Mouse (Mus musculus) midbrain, embryonic 16.5 days (tissue): Measurements from ENCODE around the gene Olfr1282. TPM values are rescaled to one million over a fixed set of nuclear protein-coding genes. Genes with fewer than 3 reads are reported as not detected.
"Not testable (repeated sequence)": the region's sequence is repeated elsewhere in the genome, so short reads cannot be mapped to it uniquely, and the experiment has no call there.

Experiments used
- ATAC-seq: fragments of 200-750 bp; cut with Nextera tagmentation; 2 replicates; pipeline ENCODE4 v1.8.0; 2017; ENCODE audit warnings: moderate TSS enrichment
- H3K27ac ChIP-seq: fragments of 300-500 bp; sonication (generic); 2 replicates; pipeline ENCODE4 v1.5.1; 2014; ENCODE audit warnings: mild to moderate bottlenecking, low read length, mixed read lengths
- H3K27me3 ChIP-seq: fragments of 300-500 bp; sonication (generic); 2 replicates; pipeline ENCODE4 v1.6.1; 2014; ENCODE audit warnings: low read depth, low read length, mixed read lengths; ENCODE audit not compliant: control insufficient read depth, insufficient read depth
- H3K36me3 ChIP-seq: fragments of 300-500 bp; sonication (generic); 2 replicates; pipeline ENCODE4 v1.6.1; 2014; ENCODE audit warnings: mild to moderate bottlenecking, low read length, moderate library complexity, mixed read lengths; ENCODE audit not compliant: control insufficient read depth, insufficient read depth
- H3K4me1 ChIP-seq: fragments of 300-500 bp; sonication (generic); 2 replicates; pipeline ENCODE4 v1.6.1; 2014; ENCODE audit warnings: mild to moderate bottlenecking, low read length, mixed read lengths; ENCODE audit not compliant: control insufficient read depth, insufficient read depth
- H3K4me2 ChIP-seq: fragments of 300-500 bp; sonication (generic); 2 replicates; pipeline ENCODE4 v1.6.1; 2014; ENCODE audit warnings: mild to moderate bottlenecking, low read length, mixed read lengths
- H3K4me3 ChIP-seq: fragments of 300-500 bp; sonication (generic); 2 replicates; pipeline ENCODE4 v1.5.1; 2014; ENCODE audit warnings: low read depth, mild to moderate bottlenecking, low read length, moderate library complexity, mixed read lengths
- H3K9ac ChIP-seq: fragments of 300-500 bp; sonication (generic); 2 replicates; pipeline ENCODE4 v1.6.1; 2014; ENCODE audit warnings: low read depth, low read length, mixed read lengths
- H3K9me3 ChIP-seq: fragments of 300-500 bp; sonication (generic); replicated peaks from 2 replicates; pipeline ENCODE4 v1.6.1; 2014; ENCODE audit warnings: mild to moderate bottlenecking, low read length, mixed read lengths; ENCODE audit not compliant: control insufficient read depth, poor library complexity, severe bottlenecking
- WGBS: fragments of 180-500 bp; shearing (Covaris S2); extraction: QIAGEN DNeasy Blood & Tissue Kit; methylation state at CpG from one replicate; pipeline ENCODE4 v1.1.7; 2014; 5-methylcytosine and 5-hydroxymethylcytosine counted together
- polyA plus RNA-seq: library from polyadenylated mRNA; unstranded; fragments of >200 nt; fragmentation: Nextera tagmentation; extraction: Ambion mirVana; gene quantifications from 2 replicates; pipeline ENCODE4 v1.2.1, GENCODE M21; 2015

Gene Olfr1282
- not detected in 2 replicates for polyA plus RNA-seq

- WGBS = 80% methylated on average over 2 of the region's 2 CpGs
- Histone ChIP-seq H3K9me3 (no peaks in the 10 kb centered on the region), H3K4me3 (no peak within 1 kb of the TSS), H3K36me3 (no peaks in the 10 kb centered on the region), H3K9ac (no peak within 1 kb of the TSS), H3K4me2 (no peak within 1 kb of the TSS), H3K27ac (no peak within 1 kb of the TSS), H3K4me1 (no peaks in the 10 kb centered on the region), H3K27me3 (no peaks in the 10 kb centered on the region)
- ATAC-seq = no peak
Measured at GRCm38 (mm10) chr2:111335976-111336375, at the start of gene Olfr1282. Gene Olfr1282 (minus strand): TSS chr2:111336076.

GRCm38 (mm10) chr2:111375222-111375621 lies 39.3 kb upstream of the Olfr1282 start, which contains the start of gene Olfr1284:
Gene Olfr1284 (plus strand): TSS chr2:111375522.
- no peaks in the 10 kb centered on the region for H3K9me3 ChIP-seq
- WGBS = 89% methylated on average over 1 of the region's 1 CpGs
- no peak within 1 kb of the TSS for H3K4me3 ChIP-seq
- H3K4me1 ChIP-seq = no peaks in the 10 kb centered on the region
- H3K4me2 ChIP-seq = no peak within 1 kb of the TSS
- no peak within 1 kb of the TSS for H3K9ac ChIP-seq
- no peak within 1 kb of the TSS for H3K27ac ChIP-seq
- H3K27me3 ChIP-seq = no peaks in the 10 kb centered on the region
- no peak for ATAC-seq
- no peaks in the 10 kb centered on the region for H3K36me3 ChIP-seq

GRCm38 (mm10) chr2:111366490-111366889 lies 30.6 kb upstream of the Olfr1282 start, which contains the start of gene Olfr1283:
Gene Olfr1283 (plus strand): TSS chr2:111366790.
- no peaks in the 10 kb centered on the region for H3K27me3 ChIP-seq
- H3K4me2 ChIP-seq = no peak within 1 kb of the TSS
- H3K4me3 ChIP-seq = no peak within 1 kb of the TSS
- no peak within 1 kb of the TSS for H3K9ac ChIP-seq
- no peaks in the 10 kb centered on the region for H3K9me3 ChIP-seq
- 80% methylated on average over 2 of the region's 2 CpGs for WGBS
- H3K36me3 ChIP-seq = no peaks in the 10 kb centered on the region
- no peaks in the 10 kb centered on the region for H3K4me1 ChIP-seq
- H3K27ac ChIP-seq = no peak within 1 kb of the TSS
- no peak for ATAC-seq

GRCm38 (mm10) chr2:111333721-111334120 lies 2.2 kb downstream of the Olfr1282 start:
- ATAC-seq, H3K36me3 ChIP-seq, H3K4me3 ChIP-seq, H3K27ac ChIP-seq, H3K4me1 ChIP-seq, H3K9me3 ChIP-seq, H3K27me3 ChIP-seq, H3K9ac ChIP-seq, H3K4me2 ChIP-seq: not testable (repeated sequence)
- 90% methylated on average over 5 of the region's 5 CpGs for WGBS

- no peak within 1 kb of the TSS for H3K4me2 ChIP-seq
- no peak within 1 kb of the TSS for H3K9ac ChIP-seq
- no peak within 1 kb of the TSS for H3K27ac ChIP-seq
- no peaks in the 10 kb centered on the region for H3K36me3 ChIP-seq
- H3K4me1 ChIP-seq = no peaks in the 10 kb centered on the region
- H3K27me3 ChIP-seq = no peaks in the 10 kb centered on the region
- no peaks in the 10 kb centered on the region for H3K9me3 ChIP-seq
- no peak for ATAC-seq
- no peak within 1 kb of the TSS for H3K4me3 ChIP-seq
- WGBS = 72% methylated on average over 2 of the region's 2 CpGs
Measured at GRCm38 (mm10) chr2:111326220-111326619, 9.7 kb downstream of the Olfr1282 start, which contains the start of gene Olfr1281. Gene Olfr1281 (plus strand): TSS chr2:111326520.

- H3K27ac ChIP-seq = no peak within 1 kb of the TSS
- no peak within 1 kb of the TSS for H3K4me3 ChIP-seq
- no peak within 1 kb of the TSS for H3K9ac ChIP-seq
- no peaks in the 10 kb centered on the region for H3K9me3 ChIP-seq
- H3K4me1 ChIP-seq = no peaks in the 10 kb centered on the region
- no peak within 1 kb of the TSS for H3K4me2 ChIP-seq
- ATAC-seq = no peak
- H3K27me3 ChIP-seq = no peaks in the 10 kb centered on the region
- H3K36me3 ChIP-seq = no peaks in the 10 kb centered on the region
Measured at GRCm38 (mm10) chr2:111313717-111314116, 22.2 kb downstream of the Olfr1282 start, which contains the start of gene Olfr1280. Gene Olfr1280 (plus strand): TSS chr2:111314017.

- Histone ChIP-seq H3K27ac (no peak within 1 kb of the TSS), H3K27me3 (no peaks in the 10 kb centered on the region), H3K4me1 (no peaks in the 10 kb centered on the region), H3K9me3 (0 out of 2 replicates have a peak, but pooled peaks cover 3% of the 10 kb centered on the region), H3K9ac (no peak within 1 kb of the TSS), H3K4me2 (no peak within 1 kb of the TSS), H3K36me3 (no peaks in the 10 kb centered on the region), H3K4me3 (no peak within 1 kb of the TSS)
- ATAC-seq = no peak
Measured at GRCm38 (mm10) chr2:111300374-111300773, 35.5 kb downstream of the Olfr1282 start, which contains the start of gene Olfr1279. Gene Olfr1279 (plus strand): TSS chr2:111300635.

- Histone ChIP-seq H3K9ac (no peak overlapping the region), H3K4me1 (no peaks in the 10 kb centered on the region), H3K4me2 (no peak overlapping the region), H3K4me3 (no peak overlapping the region), H3K27me3 (no peaks in the 10 kb centered on the region), H3K36me3 (no peaks in the 10 kb centered on the region), H3K9me3 (0 out of 2 replicates have a peak, but pooled peaks cover 3% of the 10 kb centered on the region), H3K27ac (no peak overlapping the region)
- no peak for ATAC-seq
Measured at GRCm38 (mm10) chr2:111298541-111298940, 37.3 kb downstream of the Olfr1282 start.

- Histone ChIP-seq H3K9ac (no peak within 1 kb of the TSS), H3K4me3 (no peak within 1 kb of the TSS), H3K4me2 (no peak within 1 kb of the TSS), H3K9me3 (no peaks in the 10 kb centered on the region), H3K27ac (no peak within 1 kb of the TSS), H3K36me3 (no peaks in the 10 kb centered on the region), H3K27me3 (no peaks in the 10 kb centered on the region), H3K4me1 (no peaks in the 10 kb centered on the region)
- no peak for ATAC-seq
Measured at GRCm38 (mm10) chr2:111289836-111290235, 46.0 kb downstream of the Olfr1282 start, which contains the start of gene Olfr1278. Gene Olfr1278 (plus strand): TSS chr2:111290136.
